Mouse (Mus musculus) embryonic facial prominence, embryonic 11.5 days (tissue): ENCODE results near the gene Scn5a. TPM values are rescaled to one million over a fixed set of nuclear protein-coding genes. Genes with fewer than 3 reads are reported as not detected.

Source experiments
- ATAC-seq: fragments of 200-750 bp; cut with Nextera tagmentation; replicated peaks from 2 replicates; pipeline ENCODE4 v1.8.0; 2017; ENCODE audit warnings: low read depth; ENCODE audit not compliant: insufficient number of reproducible peaks, low FRiP score, low TSS enrichment
- DNase-seq: peaks from one replicate; pipeline ENCODE4 v3.0.0-alpha.2; 2015; ENCODE audit warnings: low spot score
- H3K27ac ChIP-seq: fragments of 300-500 bp; sonication (generic); replicated peaks from 2 replicates; pipeline ENCODE4 v1.5.1; 2014; ENCODE audit warnings: mild to moderate bottlenecking, low read depth, low read length, control low read depth
- H3K27me3 ChIP-seq: fragments of 300-500 bp; sonication (generic); 2 replicates; pipeline ENCODE4 v1.6.1; 2014; ENCODE audit warnings: mild to moderate bottlenecking, low read length, moderate library complexity, mixed read lengths; ENCODE audit not compliant: control insufficient read depth, insufficient read depth
- H3K36me3 ChIP-seq: fragments of 300-500 bp; sonication (generic); replicated peaks from 2 replicates; pipeline ENCODE4 v1.6.1; 2014; ENCODE audit warnings: low read depth, mild to moderate bottlenecking, low read length, moderate library complexity, mixed read lengths; ENCODE audit not compliant: control insufficient read depth, insufficient read depth
- H3K4me1 ChIP-seq: fragments of 300-500 bp; sonication (generic); 2 replicates; pipeline ENCODE4 v1.6.1; 2014; ENCODE audit warnings: low read length, mixed read lengths; ENCODE audit not compliant: control insufficient read depth, insufficient read depth
- H3K4me2 ChIP-seq: fragments of 300-500 bp; sonication (generic); 2 replicates; pipeline ENCODE4 v1.6.1; 2014; ENCODE audit warnings: low read depth, mild to moderate bottlenecking, control low read depth, low read length, moderate library complexity
- H3K4me3 ChIP-seq: fragments of 300-500 bp; sonication (generic); 2 replicates; pipeline ENCODE4 v1.5.1; 2014; ENCODE audit warnings: low read depth, low read length, control low read depth
- H3K9ac ChIP-seq: fragments of 300-500 bp; sonication (generic); replicated peaks from 2 replicates; pipeline ENCODE4 v1.6.1; 2014; ENCODE audit warnings: mild to moderate bottlenecking, control low read depth, low read length
- H3K9me3 ChIP-seq: fragments of 300-500 bp; sonication (generic); replicated peaks from 2 replicates; pipeline ENCODE4 v1.6.1; 2016; ENCODE audit warnings: mild to moderate bottlenecking, low read length, inconsistent platforms, mixed read lengths; ENCODE audit not compliant: control insufficient read depth
- WGBS: fragments of 180-500 bp; shearing (Covaris S2); extraction: QIAGEN DNeasy Blood & Tissue Kit; methylation state at CpG from one replicate; pipeline ENCODE4 v1.1.7; 2014; 5-methylcytosine and 5-hydroxymethylcytosine counted together
- polyA plus RNA-seq: library from polyadenylated mRNA; unstranded; fragments of >200 nt; fragmentation: Nextera tagmentation; extraction: Ambion mirVana; gene quantifications from 2 replicates; pipeline ENCODE4 v1.2.1, GENCODE M21; 2014

Gene Scn5a
- polyA plus RNA-seq, 1 experiment from 2014 or later, result 0.52 TPM

DNA sequence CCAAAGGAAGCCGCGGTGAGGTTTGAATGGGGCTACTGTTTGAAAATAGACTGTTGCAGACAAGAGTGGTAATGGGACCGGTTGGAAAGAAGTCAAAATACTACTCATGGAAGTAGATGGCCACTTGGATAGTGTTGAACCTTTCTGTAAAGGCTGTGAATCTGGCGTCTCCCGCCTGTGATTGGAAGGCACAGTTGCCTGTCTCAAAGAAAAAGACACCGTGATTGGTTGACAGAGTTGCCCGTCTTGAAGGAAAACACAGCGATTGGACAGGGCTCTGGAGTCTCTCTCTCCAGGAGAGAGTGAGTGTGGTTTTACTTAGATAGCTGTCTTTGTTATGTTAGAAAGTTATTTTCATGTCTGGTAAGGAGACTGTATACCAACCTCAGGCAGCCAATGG, 18.5 kb upstream of the Scn5a start:
- H3K9me3 ChIP-seq, result no peaks in the 10 kb centered on the region
- 75% methylated on average over 8 of the region's 8 CpGs for WGBS
- no peak for DNase-seq
- H3K4me2 ChIP-seq, result no peak overlapping the region
- no peak overlapping the region for H3K27ac ChIP-seq
- H3K4me3 ChIP-seq, result no peak overlapping the region
- H3K4me1 ChIP-seq, result no peaks in the 10 kb centered on the region
- H3K9ac ChIP-seq, result no peak overlapping the region
- ATAC-seq, result no peak
- H3K27me3 ChIP-seq, result no peaks in the 10 kb centered on the region
- H3K36me3 ChIP-seq, result no peaks in the 10 kb centered on the region

DNA sequence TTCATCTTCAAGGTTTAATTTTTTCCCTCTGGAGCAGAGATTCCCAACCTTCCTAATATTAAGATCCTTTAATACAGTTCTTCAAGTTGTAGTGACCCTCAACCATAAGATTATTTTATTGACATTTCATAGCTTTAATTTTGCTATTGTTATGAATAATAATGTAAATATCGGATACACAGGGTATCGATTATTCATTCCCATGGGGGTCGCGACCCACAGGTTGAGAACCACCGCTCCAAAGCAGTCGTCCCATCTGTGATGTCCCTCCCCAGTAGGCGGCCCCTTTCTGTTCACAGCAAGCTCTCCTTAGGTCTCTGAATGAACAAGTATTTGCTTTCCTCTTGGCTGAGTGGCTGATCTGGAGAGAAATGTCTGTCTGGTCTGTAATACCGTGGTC, 10.8 kb upstream of the Scn5a start:
- no peak for DNase-seq

GRCm38 (mm10) chr9:119588763-119589449, 10.1 kb upstream of the Scn5a start:
- H3K4me1 ChIP-seq, result no peaks in the 10 kb centered on the region
- no peaks in the 10 kb centered on the region for H3K27me3 ChIP-seq
- H3K4me2 ChIP-seq, result no peak overlapping the region
- H3K4me3 ChIP-seq, result no peak overlapping the region
- ATAC-seq, result no peak; the same call in 1 of the 2 replicates
- H3K36me3 ChIP-seq, result no peaks in the 10 kb centered on the region
- no peak overlapping the region for H3K27ac ChIP-seq
- H3K9me3 ChIP-seq, result no peaks in the 10 kb centered on the region
- DNase-seq, result no peak
- H3K9ac ChIP-seq, result no peak overlapping the region
- 36% methylated on average over 26 of the region's 26 CpGs for WGBS

More for the DNA sequence above, 10.8 kb upstream of the Scn5a start:
- no peak overlapping the region for H3K4me3 ChIP-seq
- H3K36me3 ChIP-seq, result no peaks in the 10 kb centered on the region
- H3K9ac ChIP-seq, result no peak overlapping the region
- H3K9me3 ChIP-seq, result no peaks in the 10 kb centered on the region
- no peaks in the 10 kb centered on the region for H3K4me1 ChIP-seq
- no peak overlapping the region for H3K4me2 ChIP-seq
- no peaks in the 10 kb centered on the region for H3K27me3 ChIP-seq
- WGBS, result 87% methylated on average over 8 of the region's 8 CpGs
- H3K27ac ChIP-seq, result no peak overlapping the region
- ATAC-seq, result no peak

DNA sequence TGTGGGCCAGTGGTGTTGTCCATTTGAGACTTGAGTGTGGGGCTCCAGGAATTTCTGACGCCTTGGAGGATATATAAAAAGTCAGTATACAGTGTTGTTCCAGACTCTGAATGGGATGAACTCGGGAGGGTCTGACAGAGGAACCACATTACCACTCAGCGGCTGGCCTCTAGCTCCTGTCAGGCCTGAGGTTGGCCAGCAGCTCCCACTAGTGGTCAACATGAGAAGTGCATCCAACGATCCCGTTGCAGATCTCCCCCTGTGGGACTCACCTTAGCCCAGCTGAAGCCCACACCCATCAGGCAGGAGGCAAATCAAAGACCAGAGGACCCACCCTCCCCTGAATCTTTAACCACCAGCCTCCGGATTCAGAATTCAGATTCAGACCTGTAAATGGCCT, 1.9 kb upstream of the Scn5a start:
- H3K27ac ChIP-seq, result no peak overlapping the region
- H3K4me2 ChIP-seq, result no peak overlapping the region
- H3K4me3 ChIP-seq, result no peak overlapping the region
- H3K9me3 ChIP-seq, result no peaks in the 10 kb centered on the region
- WGBS, result 0% methylated on average over 6 of the region's 6 CpGs
- no peaks in the 10 kb centered on the region for H3K36me3 ChIP-seq
- no peak for ATAC-seq
- H3K27me3 ChIP-seq, result peaks cover 46% of the 10 kb centered on the region
- DNase-seq, result peak; percentile 89
- H3K4me1 ChIP-seq, result peaks cover 6% of the 10 kb centered on the region
- no peak overlapping the region for H3K9ac ChIP-seq

DNA sequence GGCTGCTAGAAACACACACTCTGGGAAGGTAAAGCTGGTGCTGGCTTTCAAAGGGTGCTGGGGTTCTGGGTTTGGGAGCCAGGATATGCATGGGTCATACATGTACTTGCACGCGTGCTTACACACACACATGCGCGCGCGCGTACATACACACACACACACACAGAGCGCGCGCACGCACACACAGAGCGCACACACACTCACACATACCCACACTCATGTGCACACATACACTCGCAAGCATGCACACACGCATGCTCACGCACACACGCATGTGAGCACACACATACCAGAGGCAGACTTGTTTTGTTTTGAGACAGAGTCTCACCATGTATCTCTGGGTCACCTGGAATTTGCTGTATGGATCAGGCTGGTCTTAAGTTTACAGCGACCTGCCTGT, 1.4 kb upstream of the Scn5a start:
- H3K4me1 ChIP-seq, result peaks cover 6% of the 10 kb centered on the region
- H3K27ac ChIP-seq, result no peak overlapping the region
- H3K27me3 ChIP-seq, result peaks cover 47% of the 10 kb centered on the region
- DNase-seq (no peak), ATAC-seq (no peak)
- no peaks in the 10 kb centered on the region for H3K9me3 ChIP-seq
- WGBS, result 86% methylated on average over 17 of the region's 17 CpGs
- H3K4me2 ChIP-seq, result no peak overlapping the region
- no peaks in the 10 kb centered on the region for H3K36me3 ChIP-seq
- no peak overlapping the region for H3K4me3 ChIP-seq
- H3K9ac ChIP-seq, result no peak overlapping the region

GRCm38 (mm10) chr9:119578311-119578635, 543 bp downstream of the Scn5a start:
- Histone ChIP-seq H3K27ac (no peak overlapping the region), H3K9me3 (no peaks in the 10 kb centered on the region), H3K36me3 (no peaks in the 10 kb centered on the region), H3K4me1 (peaks cover 6% of the 10 kb centered on the region), H3K4me3 (peak overlapping the region; percentile 48), H3K4me2 (peak overlapping the region; percentile 96), H3K9ac (peak overlapping the region; percentile 53), H3K27me3 (peaks cover 54% of the 10 kb centered on the region)
- DNase-seq (no peak), ATAC-seq (no peak)
- under 1% methylated on average over 24 of the region's 24 CpGs for WGBS

DNA sequence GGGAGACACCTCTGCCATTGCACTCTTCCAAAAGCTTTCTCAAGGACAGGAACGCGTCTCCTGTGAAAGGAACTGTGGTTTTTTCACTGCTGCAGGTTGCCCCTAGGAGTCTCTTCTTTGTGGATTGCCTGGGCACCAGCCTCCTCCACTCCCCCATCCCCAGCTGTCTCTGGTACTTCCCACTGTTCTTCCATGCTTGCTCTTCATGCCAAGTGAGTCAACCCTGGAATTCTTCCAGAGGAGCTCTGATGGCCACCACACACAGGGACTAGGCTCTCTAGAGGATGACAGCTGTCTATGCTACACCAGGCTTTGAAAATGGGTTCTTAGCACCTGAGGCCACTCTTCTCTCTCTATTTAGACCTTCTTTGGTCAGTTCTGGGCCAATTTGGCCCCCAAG, 1.8 kb downstream of the Scn5a start:
- DNase-seq (no peak), ATAC-seq (no peak)
- H3K9ac ChIP-seq, result no peak overlapping the region
- H3K36me3 ChIP-seq, result no peaks in the 10 kb centered on the region
- 80% methylated on average over 2 of the region's 2 CpGs for WGBS
- no peaks in the 10 kb centered on the region for H3K9me3 ChIP-seq
- H3K4me1 ChIP-seq, result peaks cover 6% of the 10 kb centered on the region
- no peak overlapping the region for H3K4me2 ChIP-seq
- H3K27me3 ChIP-seq, result peaks cover 59% of the 10 kb centered on the region
- no peak overlapping the region for H3K4me3 ChIP-seq
- no peak overlapping the region for H3K27ac ChIP-seq

DNA sequence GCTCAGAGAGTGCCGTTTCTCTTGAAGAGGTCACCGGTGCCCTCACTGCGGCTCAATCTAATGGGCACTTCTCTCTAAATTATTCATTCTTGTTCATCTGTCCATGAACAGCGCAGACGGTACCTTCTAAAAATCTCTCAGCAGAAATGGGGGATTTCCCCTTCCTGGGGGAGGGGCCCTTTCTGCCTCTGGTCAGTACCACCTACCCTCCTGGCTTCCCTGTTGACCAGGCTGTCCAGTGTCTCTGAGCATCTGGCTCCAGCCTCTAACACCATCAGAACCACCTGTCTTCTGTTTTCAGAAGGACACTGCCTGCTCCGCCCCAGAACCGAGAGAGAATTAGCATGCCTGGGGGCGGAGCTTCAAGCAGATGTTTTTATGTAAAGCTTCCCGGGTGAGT, 3.1 kb downstream of the Scn5a start:
- H3K4me1 ChIP-seq, result peaks cover 6% of the 10 kb centered on the region
- no peaks in the 10 kb centered on the region for H3K9me3 ChIP-seq
- H3K36me3 ChIP-seq, result no peaks in the 10 kb centered on the region
- no peak overlapping the region for H3K27ac ChIP-seq
- no peak overlapping the region for H3K4me3 ChIP-seq
- no peak for DNase-seq
- H3K27me3 ChIP-seq, result peaks cover 64% of the 10 kb centered on the region
- no peak overlapping the region for H3K4me2 ChIP-seq
- 54% methylated on average over 9 of the region's 9 CpGs for WGBS
- no peak overlapping the region for H3K9ac ChIP-seq
- ATAC-seq, result no peak
